Mouse (Mus musculus) heart, adult 9 months (tissue): ENCODE measurements around the gene Gm10722.
"Not testable (repeated sequence)": the region's sequence is repeated elsewhere in the genome, so short reads cannot be mapped to it uniquely, and the experiment has no call there.

Experiments
- DNase-seq, 2 experiments: peaks; one replicate each; pipeline ENCODE4 v3.0.0; 2022; ENCODE audit warnings: low spot score in 2 of 2

The Gm10722 gene

DNA sequence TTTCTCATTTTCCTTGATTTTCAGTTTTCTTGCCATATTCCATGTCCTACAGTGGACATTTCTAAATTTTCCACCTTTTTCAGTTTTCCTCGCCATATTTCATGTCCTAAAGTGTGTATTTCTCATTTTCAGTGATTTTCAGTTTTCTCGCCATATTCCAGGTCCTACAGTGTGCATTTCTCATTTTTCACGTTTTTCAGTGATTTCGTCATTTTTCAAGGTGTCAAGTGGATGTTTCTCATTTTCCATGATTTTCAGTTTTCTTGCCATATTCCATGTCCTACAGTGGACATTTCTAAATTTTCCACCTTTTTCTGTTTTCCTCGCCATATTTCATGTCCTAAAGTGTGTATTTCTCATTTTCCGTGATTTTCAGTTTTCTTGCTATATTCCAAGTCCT is 24.9 kb downstream of the Gm10722 start:
- peak; percentile 79 to 83 for DNase-seq

DNA sequence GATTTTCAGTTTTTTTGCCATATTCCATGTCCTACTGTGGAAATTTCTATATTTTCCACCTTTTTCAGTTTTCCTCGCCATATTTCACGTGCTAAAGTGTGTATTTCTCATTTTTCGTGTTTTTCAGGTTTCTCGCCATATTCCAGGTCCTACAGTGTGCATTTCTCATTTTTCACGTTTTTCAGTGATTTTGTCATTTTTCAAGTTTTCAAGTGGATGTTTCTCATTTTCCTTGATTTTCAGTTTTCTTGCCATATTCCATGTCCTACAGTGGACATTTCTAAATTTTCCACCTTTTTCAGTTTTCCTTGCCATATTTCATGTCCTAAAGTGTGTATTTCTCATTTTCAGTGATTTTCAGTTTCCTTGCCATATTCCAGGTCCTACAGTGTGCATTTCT is 25.4 kb downstream of the Gm10722 start:
- DNase-seq = not testable (repeated sequence)

DNA sequence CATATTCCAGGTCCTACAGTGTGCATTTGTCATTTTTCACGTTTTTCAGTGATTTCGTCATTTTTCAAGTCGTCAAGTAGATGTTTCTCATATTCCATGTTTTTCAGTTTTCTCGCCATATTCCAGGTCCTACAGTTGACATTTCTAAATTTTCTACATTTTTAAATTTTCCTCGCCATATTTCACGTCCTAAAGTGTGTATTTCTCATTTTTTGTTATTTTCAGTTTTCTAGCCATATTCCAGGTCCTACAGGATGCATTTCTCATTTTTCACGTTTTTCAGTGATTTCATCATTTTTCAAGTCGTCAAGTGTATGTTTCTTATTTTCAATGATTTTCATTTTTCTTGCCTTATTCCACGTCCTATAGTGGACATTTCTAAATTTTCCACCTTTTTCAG is 26.0 kb downstream of the Gm10722 start:
- not testable (repeated sequence) for DNase-seq

DNA sequence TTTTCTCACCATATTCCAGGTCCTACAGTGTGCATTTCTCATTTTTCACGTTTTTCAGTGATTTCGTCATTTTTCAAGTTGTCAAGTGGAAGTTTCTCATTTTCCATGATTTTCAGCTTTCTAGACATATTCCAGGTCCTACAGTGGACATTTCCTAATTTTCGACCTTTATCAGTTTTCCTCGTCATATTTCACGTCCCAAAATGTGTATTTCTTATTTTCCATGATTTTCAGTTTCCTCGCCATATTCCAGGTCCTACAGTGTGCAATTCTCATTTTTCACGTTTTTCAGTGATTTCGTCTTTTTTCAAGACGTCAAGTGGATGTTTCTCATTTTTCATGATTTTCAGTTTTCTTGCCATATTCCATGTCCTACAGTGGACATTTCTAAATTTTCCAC is 26.5 kb downstream of the Gm10722 start:
- DNase-seq = not testable (repeated sequence)

DNA sequence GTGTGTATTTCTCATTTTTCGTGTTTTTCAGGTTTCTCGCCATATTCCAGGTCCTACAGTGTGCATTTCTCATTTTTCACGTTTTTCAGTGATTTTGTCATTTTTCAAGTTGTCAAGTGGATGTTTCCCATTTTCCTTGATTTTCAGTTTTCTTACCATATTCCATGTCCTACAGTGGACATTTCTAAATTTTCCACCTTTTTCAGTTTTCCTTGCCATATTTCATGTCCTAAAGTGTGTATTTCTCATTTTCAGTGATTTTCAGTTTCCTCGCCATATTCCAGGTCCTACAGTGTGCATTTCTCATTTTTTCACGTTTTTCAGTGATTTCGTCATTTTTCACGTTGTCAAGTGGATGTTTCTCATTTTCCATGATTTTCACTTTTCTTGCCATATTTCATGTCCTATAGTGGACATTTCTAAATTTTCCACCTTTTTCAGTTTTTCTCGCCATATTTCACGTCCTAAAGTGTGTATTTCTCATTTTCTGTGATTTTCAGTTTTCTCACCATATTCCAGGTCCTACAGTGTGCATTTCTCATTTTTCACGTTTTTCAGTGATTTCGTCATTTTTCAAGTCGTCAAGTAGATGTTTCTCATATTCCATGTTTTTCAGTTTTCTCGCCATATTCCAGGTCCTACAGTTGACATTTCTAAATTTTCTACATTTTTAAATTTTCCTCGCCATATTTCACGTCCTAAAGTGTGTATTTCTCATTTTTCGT is 28.7 kb downstream of the Gm10722 start:
- peak; percentile 55 to 66 for DNase-seq

DNA sequence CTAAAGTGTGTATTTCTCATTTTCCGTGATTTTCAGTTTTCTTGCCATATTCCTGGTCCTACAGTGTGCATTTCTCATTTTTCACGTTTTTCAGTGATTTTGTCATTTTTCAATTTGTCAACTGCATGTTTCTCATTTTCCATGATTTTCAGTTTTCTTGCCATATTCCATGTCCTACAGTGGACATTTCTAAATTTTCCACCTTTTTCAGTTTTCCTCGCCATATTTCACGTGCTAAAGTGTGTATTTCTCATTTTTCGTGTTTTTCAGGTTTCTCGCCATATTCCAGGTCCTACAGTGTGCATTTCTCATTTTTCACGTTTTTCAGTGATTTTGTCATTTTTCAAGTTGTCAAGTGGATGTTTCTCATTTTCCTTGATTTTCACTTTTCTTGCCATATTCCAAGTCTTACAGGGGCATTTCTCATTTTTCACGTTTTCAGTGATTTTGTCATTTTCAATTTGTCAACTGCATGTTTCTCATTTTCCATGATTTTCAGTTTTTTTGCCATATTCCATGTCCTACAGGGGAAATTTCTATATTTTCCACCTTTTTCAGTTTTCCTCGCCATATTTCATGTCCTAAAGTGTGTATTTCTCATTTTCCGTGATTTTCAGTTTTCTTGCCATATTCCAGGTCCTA is 30.1 kb downstream of the Gm10722 start:
- DNase-seq = not testable (repeated sequence)

DNA sequence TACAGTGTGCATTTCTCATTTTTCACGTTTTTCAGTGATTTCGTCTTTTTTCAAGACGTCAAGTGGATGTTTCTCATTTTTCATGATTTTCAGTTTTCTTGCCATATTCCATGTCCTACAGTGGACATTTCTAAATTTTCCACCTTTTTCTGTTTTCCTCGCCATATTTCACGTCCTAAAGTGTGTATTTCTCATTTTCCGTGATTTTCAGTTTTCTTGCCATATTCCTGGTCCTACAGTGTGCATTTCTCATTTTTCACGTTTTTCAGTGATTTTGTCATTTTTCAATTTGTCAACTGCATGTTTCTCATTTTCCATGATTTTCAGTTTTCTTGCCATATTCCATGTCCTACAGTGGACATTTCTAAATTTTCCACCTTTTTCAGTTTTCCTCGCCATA is 33.6 kb downstream of the Gm10722 start, which contains the start of gene Gm17535:
Gm17535 (plus strand) TSS at position 301 of the 400 bp plus-strand sequence.
- not testable (repeated sequence) for DNase-seq

DNA sequence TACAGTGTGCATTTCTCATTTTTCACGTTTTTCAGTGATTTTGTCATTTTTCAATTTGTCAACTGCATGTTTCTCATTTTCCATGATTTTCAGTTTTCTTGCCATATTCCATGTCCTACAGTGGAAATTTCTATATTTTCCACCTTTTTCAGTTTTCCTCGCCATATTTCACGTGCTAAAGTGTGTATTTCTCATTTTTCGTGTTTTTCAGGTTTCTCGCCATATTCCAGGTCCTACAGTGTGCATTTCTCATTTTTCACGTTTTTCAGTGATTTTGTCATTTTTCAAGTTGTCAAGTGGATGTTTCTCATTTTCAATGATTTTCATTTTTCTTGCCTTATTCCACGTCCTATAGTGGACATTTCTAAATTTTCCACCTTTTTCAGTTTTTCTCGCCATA is 35.9 kb downstream of the Gm10722 start, which contains the start of gene Gm10715:
Gm10715 (plus strand) TSS at position 301 of the 400 bp plus-strand sequence.
- DNase-seq = not testable (repeated sequence)

DNA sequence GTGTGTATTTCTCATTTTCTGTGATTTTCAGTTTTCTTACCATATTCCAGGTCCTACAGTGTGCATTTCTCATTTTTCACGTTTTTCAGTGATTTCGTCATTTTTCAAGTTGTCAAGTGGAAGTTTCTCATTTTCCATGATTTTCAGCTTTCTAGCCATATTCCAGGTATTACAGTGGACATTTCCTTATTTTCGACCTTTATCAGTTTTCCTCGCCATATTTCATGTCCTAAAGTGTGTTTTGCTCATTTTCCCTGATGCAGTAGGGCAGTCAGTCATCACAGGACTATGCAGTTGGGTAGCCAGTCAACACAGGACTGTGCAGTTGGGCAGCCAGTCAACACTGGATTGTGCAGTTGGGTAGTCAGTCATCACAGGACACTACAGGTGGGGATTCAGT is 37.4 kb downstream of the Gm10722 start:
- not testable (repeated sequence) for DNase-seq
